Mouse (Mus musculus) lung, embryonic 16.5 days (tissue): ENCODE data around the gene Gcnt2. TPM values are rescaled to one million over a fixed set of nuclear protein-coding genes. Genes with fewer than 3 reads are reported as not detected.

Experiments
- ATAC-seq: fragments of 200-750 bp; cut with Nextera tagmentation; 2 replicates; pipeline ENCODE4 v1.8.0; 2017; ENCODE audit warnings: low read depth, mild to moderate bottlenecking, moderate library complexity
- H3K27ac ChIP-seq: fragments of 300-500 bp; sonication (generic); 2 replicates; pipeline ENCODE4 v1.5.1; 2014; ENCODE audit warnings: mild to moderate bottlenecking, control low read depth, low read length
- H3K27me3 ChIP-seq: fragments of 300-500 bp; sonication (generic); 2 replicates; pipeline ENCODE4 v1.6.1; 2014; ENCODE audit warnings: low read depth, low read length, mixed read lengths; ENCODE audit not compliant: control insufficient read depth, insufficient read depth
- H3K36me3 ChIP-seq: fragments of 300-500 bp; sonication (generic); 2 replicates; pipeline ENCODE4 v1.6.1; 2014; ENCODE audit warnings: low read length; ENCODE audit not compliant: control insufficient read depth, insufficient read depth
- H3K4me1 ChIP-seq: fragments of 300-500 bp; sonication (generic); replicated peaks from 2 replicates; pipeline ENCODE4 v1.6.1; 2014; ENCODE audit warnings: low read length, mixed read lengths; ENCODE audit not compliant: control insufficient read depth, insufficient read depth
- H3K4me2 ChIP-seq: fragments of 300-500 bp; sonication (generic); 2 replicates; pipeline ENCODE4 v1.6.1; 2014; ENCODE audit warnings: low read depth, low read length, control low read depth
- H3K4me3 ChIP-seq: fragments of 300-500 bp; sonication (generic); 2 replicates; pipeline ENCODE4 v1.5.1; 2014; ENCODE audit warnings: mild to moderate bottlenecking, low read length, control low read depth
- H3K9ac ChIP-seq: fragments of 300-500 bp; sonication (generic); 2 replicates; pipeline ENCODE4 v1.6.1; 2014; ENCODE audit warnings: low read length, control low read depth
- H3K9me3 ChIP-seq: fragments of 300-500 bp; sonication (generic); 2 replicates; pipeline ENCODE4 v1.6.1; 2016; ENCODE audit warnings: low read length; ENCODE audit not compliant: control insufficient read depth
- WGBS: fragments of 180-500 bp; shearing (Covaris S2); extraction: QIAGEN DNeasy Blood & Tissue Kit; methylation state at CpG from one replicate; pipeline ENCODE4 v1.1.7; 2014; 5-methylcytosine and 5-hydroxymethylcytosine counted together
- polyA plus RNA-seq: library from polyadenylated mRNA; unstranded; fragments of >200 nt; fragmentation: Nextera tagmentation; extraction: Ambion mirVana; gene quantifications from 2 replicates; pipeline ENCODE4 v1.2.1, GENCODE M21; 2015

Gcnt2 gene
- 4.3 and 4.5 TPM in 2 replicates for polyA plus RNA-seq

DNA sequence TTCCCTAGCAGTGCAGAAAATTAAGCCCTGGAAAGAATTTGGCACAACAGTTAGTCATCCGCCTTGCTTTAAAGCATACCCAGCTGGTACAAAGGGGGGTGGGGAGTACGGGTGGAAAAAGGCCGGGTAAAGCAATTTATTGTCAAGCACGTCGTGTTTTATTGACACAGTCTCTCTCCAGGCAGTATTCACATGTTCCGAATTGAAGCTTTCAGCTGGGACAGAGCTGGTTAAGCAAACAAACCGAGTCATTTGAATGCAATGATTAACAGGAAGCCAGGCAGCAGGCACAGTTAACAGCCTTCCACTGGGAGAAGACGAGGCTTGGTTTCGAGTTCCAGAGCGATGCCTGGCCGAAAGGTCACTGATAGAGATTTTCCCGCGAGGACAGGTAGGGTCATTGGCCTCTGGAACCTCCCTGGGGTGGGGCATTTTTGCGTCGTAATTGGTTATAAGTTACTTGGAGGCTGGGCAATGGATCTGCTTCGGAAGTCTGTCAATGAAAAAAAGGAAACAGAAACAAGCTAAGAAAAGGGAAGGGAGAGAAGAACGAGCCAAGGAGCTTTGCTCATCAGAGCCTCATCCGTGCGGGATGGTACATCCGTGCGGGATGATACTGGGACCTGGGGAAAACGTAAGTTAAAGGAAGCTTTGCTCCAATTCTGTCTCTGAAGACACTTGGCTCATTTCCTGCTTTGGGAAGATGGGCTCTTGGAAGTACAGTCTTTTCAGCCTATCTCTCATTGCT, at the start of gene Gcnt2:
Gene Gcnt2, plus strand, starts transcription at position 103 of the 748 bp plus-strand sequence.
- Histone ChIP-seq H3K4me1 (peaks cover 5% of the 10 kb centered on the region), H3K27me3 (no peaks in the 10 kb centered on the region), H3K9ac (peak within 1 kb of the TSS; percentile 43), H3K4me3 (peak within 1 kb of the TSS; percentile 33), H3K36me3 (no peaks in the 10 kb centered on the region), H3K4me2 (peak within 1 kb of the TSS; percentile 55), H3K9me3 (no peaks in the 10 kb centered on the region), H3K27ac (no peak within 1 kb of the TSS)
- WGBS, result 31% methylated on average over 22 of the region's 22 CpGs
- peak; percentile 80 for ATAC-seq

DNA sequence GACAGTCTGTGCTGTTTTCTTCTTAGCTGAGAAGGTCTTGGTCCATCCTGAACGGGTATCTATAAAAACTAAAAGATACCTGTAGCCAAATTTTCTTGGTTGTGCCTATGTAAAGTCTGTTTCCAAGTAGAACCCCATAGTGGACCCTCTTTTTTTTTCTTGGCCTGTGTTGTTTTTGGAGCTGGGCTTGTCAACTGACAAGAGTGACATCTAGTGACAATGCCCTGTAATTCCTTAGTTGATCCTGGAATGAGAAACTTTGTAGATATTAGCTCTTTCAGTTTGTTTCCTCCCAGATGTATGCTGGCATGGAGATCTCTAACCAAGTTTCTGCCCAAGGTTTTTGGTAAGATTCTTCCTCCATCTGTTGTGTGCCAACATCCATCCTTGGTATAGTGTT, 38.9 kb upstream of the Gcnt2 start:
- H3K4me1 ChIP-seq, result no peaks in the 10 kb centered on the region
- no peaks in the 10 kb centered on the region for H3K27me3 ChIP-seq
- no peaks in the 10 kb centered on the region for H3K9me3 ChIP-seq
- no peak overlapping the region for H3K4me3 ChIP-seq
- 50% methylated on average over 1 of the region's 1 CpGs for WGBS
- no peaks in the 10 kb centered on the region for H3K36me3 ChIP-seq
- H3K27ac ChIP-seq, result no peak overlapping the region
- no peak overlapping the region for H3K9ac ChIP-seq
- H3K4me2 ChIP-seq, result no peak overlapping the region
- no peak for ATAC-seq

DNA sequence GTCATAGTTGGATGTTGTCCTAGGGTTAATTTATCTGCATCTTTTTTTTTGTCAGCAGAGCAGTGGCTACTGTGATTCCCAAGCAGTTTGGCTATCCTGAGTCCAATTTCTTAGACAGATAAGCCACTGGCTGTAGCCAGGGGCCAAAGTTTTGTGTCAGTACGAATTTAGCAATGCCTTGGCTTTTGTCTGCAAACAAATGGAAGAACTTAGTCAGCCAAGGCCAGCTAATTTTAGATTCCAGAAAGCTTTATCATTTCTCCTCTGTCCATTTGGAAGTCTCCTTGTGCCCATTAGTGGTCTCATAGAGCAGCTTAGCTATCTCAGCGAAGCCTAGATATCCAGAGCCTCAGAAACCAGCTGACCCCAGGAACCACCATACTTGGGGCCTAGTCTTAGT, 37.6 kb upstream of the Gcnt2 start:
- Histone ChIP-seq H3K9me3 (no peaks in the 10 kb centered on the region), H3K9ac (no peak overlapping the region), H3K4me3 (no peak overlapping the region), H3K4me2 (no peak overlapping the region), H3K27me3 (no peaks in the 10 kb centered on the region), H3K36me3 (no peaks in the 10 kb centered on the region), H3K4me1 (no peaks in the 10 kb centered on the region), H3K27ac (no peak overlapping the region)
- no peak for ATAC-seq
- WGBS, result 66% methylated on average over 2 of the region's 2 CpGs

DNA sequence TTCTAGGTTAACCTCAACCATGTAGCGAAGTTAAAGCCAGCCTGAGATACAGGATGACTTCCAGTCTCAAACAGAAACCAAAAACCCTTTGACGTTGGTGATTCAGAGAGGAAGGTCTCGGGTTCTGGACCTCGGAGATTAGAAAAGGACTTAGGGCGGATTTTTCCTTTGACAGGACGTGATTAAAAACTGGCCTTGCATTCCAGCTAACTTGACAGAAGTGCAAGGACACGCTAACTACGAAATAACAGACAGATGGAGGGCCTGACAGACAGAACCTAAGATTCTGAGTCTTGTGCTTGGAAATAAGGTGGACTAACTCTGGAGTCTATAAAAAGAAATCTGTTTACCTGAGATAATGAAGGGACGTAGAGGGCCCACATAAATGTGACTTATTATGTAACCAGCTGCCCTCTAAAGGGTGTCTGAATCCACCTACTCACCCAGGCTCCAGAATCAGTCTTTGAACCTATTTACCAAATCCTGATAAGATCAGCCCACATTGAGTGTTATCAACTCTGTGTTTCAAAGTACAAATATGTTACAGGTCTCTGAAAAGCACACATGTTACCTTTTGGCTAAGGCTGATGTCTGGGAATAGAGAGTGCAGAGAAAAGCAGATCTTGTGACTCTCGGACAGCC, 18.3 kb upstream of the Gcnt2 start:
- no peak overlapping the region for H3K4me2 ChIP-seq
- no peaks in the 10 kb centered on the region for H3K27me3 ChIP-seq
- H3K4me1 ChIP-seq, result no peaks in the 10 kb centered on the region; the same call in 1 of the 2 replicates
- no peaks in the 10 kb centered on the region for H3K36me3 ChIP-seq
- no peak overlapping the region for H3K27ac ChIP-seq
- no peaks in the 10 kb centered on the region for H3K9me3 ChIP-seq
- no peak for ATAC-seq
- no peak overlapping the region for H3K9ac ChIP-seq
- WGBS, result 37% methylated on average over 10 of the region's 10 CpGs
- H3K4me3 ChIP-seq, result no peak overlapping the region

DNA sequence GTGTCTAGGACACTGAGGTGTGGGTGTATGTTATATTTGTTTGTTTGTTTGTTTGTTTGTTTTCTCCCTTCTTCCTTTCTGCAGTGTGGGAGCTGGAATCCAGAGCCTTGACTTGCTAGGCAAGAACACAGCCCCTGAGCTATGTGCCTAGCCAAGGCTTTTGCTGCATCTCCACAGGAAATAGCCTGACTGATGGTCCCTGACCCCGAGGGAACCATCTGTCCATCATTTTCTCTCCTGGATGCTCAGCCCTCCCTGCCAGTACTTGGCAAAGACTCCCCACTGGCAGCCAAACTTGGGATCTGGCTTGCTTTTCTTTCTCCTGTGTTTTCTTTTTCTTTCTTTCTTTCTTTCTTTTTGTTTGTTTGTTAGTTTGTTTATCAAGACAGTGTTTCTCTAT, 17.4 kb upstream of the Gcnt2 start:
- no peak overlapping the region for H3K4me2 ChIP-seq
- ATAC-seq, result no peak
- H3K4me3 ChIP-seq, result no peak overlapping the region
- H3K27ac ChIP-seq, result no peak overlapping the region
- WGBS, result 11% methylated on average over 1 of the region's 1 CpGs
- no peaks in the 10 kb centered on the region for H3K36me3 ChIP-seq
- no peaks in the 10 kb centered on the region for H3K9me3 ChIP-seq
- H3K27me3 ChIP-seq, result no peaks in the 10 kb centered on the region
- H3K4me1 ChIP-seq, result no peaks in the 10 kb centered on the region; the same call in 1 of the 2 replicates
- H3K9ac ChIP-seq, result no peak overlapping the region

DNA sequence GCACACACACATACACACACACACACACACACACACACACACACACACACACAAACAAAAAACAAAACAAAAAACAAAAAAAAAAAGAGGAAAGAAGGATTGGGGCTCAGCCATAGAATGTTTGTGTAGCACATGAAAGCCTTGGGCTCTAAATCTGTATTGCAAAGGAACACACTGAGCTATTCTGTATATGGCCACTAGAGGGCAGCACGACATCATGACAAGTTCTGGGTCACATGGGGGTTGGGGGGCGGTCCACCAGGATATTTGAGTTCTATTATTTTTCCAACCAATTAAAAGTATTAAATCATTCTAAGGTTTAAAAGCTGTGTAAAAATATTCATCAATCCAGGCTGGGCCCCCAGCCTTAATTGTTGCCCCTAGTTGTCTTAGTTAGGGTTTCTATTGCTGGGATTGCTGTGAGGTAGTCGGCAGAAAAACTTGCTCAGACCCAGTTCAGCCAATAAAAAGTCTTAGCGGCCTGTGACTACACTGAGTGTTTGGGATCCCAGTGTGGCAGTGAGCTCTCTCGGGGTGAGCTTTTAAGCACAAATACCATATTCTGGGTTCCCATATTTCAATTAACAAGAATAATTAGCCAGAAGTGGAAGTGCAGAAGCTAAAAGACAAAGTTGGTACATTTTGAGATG, 16.0 kb upstream of the Gcnt2 start:
- Histone ChIP-seq H3K4me1 (no peaks in the 10 kb centered on the region; the same call in 1 of the 2 replicates), H3K4me3 (peak overlapping the region; percentile 24)
- 18% methylated on average over 5 of the region's 5 CpGs for WGBS

DNA sequence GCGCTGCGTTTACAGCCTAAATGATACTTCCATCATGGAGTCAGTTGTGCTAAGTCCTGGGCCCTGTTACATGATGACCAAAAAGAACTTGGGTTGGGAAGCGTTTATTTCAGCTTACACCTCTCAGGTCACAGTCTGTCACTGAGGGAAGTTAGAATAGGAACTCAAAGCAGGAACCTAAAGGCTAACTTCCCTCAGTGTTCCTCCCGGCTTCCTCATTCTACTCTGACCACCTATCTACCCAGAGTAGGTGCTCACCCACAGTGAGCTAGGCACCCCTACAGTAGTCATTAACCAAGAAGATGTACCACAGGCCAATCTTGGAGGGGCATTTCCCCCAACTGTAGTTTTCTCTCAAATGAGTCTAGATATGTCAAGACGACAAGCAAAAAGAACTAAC, 15.4 kb upstream of the Gcnt2 start:
- H3K9me3 ChIP-seq, result no peaks in the 10 kb centered on the region
- H3K4me2 ChIP-seq, result no peak overlapping the region
- no peaks in the 10 kb centered on the region for H3K36me3 ChIP-seq
- ATAC-seq, result no peak
- H3K4me3 ChIP-seq, result no peak overlapping the region
- H3K9ac ChIP-seq, result no peak overlapping the region
- H3K27me3 ChIP-seq, result no peaks in the 10 kb centered on the region
- no peaks in the 10 kb centered on the region; the same call in 1 of the 2 replicates for H3K4me1 ChIP-seq
- H3K27ac ChIP-seq, result no peak overlapping the region
- WGBS, result 86% methylated on average over 5 of the region's 5 CpGs

More for the DNA sequence above, 16.0 kb upstream of the Gcnt2 start:
- ATAC-seq, result peak; percentile 72; the same call in 1 of the 2 replicates
- Histone ChIP-seq H3K9ac (no peak overlapping the region; the same call in 1 of the 2 replicates), H3K36me3 (no peaks in the 10 kb centered on the region), H3K27ac (no peak overlapping the region), H3K4me2 (peak overlapping the region; percentile 42), H3K27me3 (no peaks in the 10 kb centered on the region), H3K9me3 (no peaks in the 10 kb centered on the region)

DNA sequence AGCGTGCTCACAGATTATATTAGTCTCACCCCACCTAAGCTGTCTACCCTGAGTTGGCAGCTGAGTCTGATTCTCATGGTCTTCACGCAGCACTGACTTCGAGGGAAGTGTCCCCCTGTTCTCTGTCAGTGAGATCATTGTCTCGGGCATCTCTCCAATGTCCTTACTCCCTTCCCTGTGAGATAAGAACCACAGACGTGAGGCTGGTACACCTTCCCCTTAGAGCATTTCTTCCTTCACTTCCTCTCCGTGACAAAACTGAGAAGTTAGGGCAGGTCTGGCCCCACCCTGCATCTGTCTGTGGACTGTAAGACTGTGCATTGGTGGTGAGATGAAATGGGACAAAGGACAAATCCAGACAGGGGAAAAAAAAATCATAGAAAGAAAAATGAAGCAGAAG, 13.6 kb upstream of the Gcnt2 start:
- Histone ChIP-seq H3K4me2 (no peak overlapping the region), H3K27me3 (no peaks in the 10 kb centered on the region), H3K4me1 (no peaks in the 10 kb centered on the region; the same call in 1 of the 2 replicates), H3K9me3 (no peaks in the 10 kb centered on the region), H3K4me3 (no peak overlapping the region), H3K27ac (no peak overlapping the region), H3K36me3 (no peaks in the 10 kb centered on the region), H3K9ac (no peak overlapping the region)
- ATAC-seq, result no peak
- WGBS, result 41% methylated on average over 6 of the region's 6 CpGs

DNA sequence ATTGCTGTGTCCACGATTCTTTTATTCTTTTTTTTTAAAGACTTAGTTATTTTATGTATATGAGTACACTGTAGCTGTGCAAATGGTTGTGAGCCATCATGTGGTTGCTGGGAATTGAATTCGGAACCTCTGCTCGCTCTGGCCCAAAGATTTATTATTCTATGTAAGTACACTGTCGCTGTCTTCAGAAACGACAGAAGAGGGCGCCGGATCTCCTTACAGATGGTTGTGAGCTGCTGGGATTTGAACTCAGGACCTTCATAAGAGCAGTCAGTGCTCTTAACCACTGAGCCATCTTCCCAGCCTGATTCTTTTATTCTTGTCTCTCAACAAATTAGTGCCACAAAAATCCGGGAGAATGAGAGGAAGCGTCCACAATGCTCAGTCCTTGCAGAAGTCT, 13.2 kb upstream of the Gcnt2 start:
- Histone ChIP-seq H3K4me1 (no peaks in the 10 kb centered on the region; the same call in 1 of the 2 replicates), H3K4me2 (no peak overlapping the region), H3K9me3 (no peaks in the 10 kb centered on the region), H3K4me3 (no peak overlapping the region), H3K27ac (no peak overlapping the region), H3K27me3 (no peaks in the 10 kb centered on the region), H3K36me3 (no peaks in the 10 kb centered on the region), H3K9ac (no peak overlapping the region)
- 62% methylated on average over 9 of the region's 9 CpGs for WGBS
- no peak for ATAC-seq
